Mouse (Mus musculus): ENCODE results near the gene Bcl6b. TPM values are rescaled to one million over a fixed set of nuclear protein-coding genes. Genes with fewer than 3 reads are reported as not detected.

The Bcl6b gene
- polyA plus RNA-seq, 1 experiment from 2014 or later = 4.9 TPM

DNA sequence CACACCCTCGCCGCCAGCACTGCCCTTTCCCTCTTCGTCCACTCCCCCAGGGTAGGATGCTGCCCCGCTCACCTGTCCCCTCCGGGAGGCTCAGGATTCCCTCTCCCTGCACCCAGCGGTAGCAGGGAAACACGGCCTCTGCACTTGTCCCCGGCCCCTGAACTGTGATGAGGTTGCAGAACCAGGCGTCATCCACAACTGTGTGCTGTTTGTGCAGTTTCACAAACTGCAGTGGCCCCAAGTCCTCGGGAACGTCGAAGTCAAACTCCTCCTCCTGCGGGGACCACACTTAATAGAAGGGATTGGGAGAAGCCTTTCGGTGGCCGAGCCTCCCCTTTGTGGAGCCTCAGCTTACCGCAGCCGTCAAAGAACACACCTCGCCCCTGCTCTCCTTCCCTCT, 24.7 kb upstream of the Bcl6b start:
- H3K9me3 ChIP-seq (ENCODE audit: control insufficient read depth, low read length) = no peaks in the 10 kb centered on the region
- 5% methylated on average over 18 of the region's 18 CpGs for WGBS
- ATAC-seq (replicated peaks; ENCODE audit: low FRiP score) = no peak

DNA sequence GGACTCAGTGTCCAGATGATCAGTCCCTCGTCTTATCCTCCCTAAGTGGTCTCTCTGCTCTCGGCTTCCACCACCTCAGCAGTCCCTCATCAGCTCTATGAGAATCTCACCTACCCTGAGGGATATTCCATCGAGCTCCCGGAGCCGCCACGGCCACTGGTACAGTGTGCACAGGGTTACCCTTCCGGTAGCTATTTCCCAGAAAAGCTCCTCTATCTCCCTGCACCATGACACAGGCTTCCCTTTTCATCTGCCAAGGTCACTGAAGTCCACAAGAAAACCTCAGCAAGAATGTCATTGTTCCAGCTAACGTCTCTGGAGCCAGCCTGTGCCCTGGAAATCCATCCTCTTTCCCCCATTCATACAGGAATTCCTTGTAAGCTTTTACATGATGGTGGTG, 22.3 kb upstream of the Bcl6b start:
- Histone ChIP-seq H3K4me2 (ENCODE audit: low read depth, low read length, severe bottlenecking) (no peak overlapping the region), H3K4me3 (ENCODE audit: low read depth, low read length) (no peak overlapping the region), H3K27me3 (ENCODE audit: control insufficient read depth, insufficient read depth, low read length) (peaks cover 30% of the 10 kb centered on the region), H3K9ac (ENCODE audit: low read length) (no peak overlapping the region), H3K27ac (ENCODE audit: low read depth, low read length) (no peak overlapping the region), H3K36me3 (ENCODE audit: control insufficient read depth, insufficient read depth, low read length) (no peaks in the 10 kb centered on the region), H3K4me1 (replicated peaks; ENCODE audit: control insufficient read depth, insufficient read depth, low read length) (no peaks in the 10 kb centered on the region; the same call in 1 of the 2 replicates), H3K9me3 (ENCODE audit: control insufficient read depth, low read length) (no peaks in the 10 kb centered on the region)
- ATAC-seq (replicated peaks; ENCODE audit: low FRiP score) = no peak
- DNase-seq (ENCODE audit: low spot score) = no peak
- WGBS = 76% methylated on average over 8 of the region's 8 CpGs

More for the DNA sequence above, 24.7 kb upstream of the Bcl6b start:
- Histone ChIP-seq H3K9ac (ENCODE audit: low read length) (peak overlapping the region; percentile 30; the same call in 1 of the 2 replicates), H3K4me2 (ENCODE audit: low read depth, low read length, severe bottlenecking) (peak overlapping the region; percentile 37), H3K36me3 (ENCODE audit: control insufficient read depth, insufficient read depth, low read length) (no peaks in the 10 kb centered on the region), H3K27ac (ENCODE audit: low read depth, low read length) (no peak overlapping the region), H3K27me3 (ENCODE audit: control insufficient read depth, insufficient read depth, low read length) (peaks cover 30% of the 10 kb centered on the region), H3K4me1 (replicated peaks; ENCODE audit: control insufficient read depth, insufficient read depth, low read length) (no peaks in the 10 kb centered on the region; the same call in 1 of the 2 replicates), H3K4me3 (ENCODE audit: low read depth, low read length) (peak overlapping the region; percentile 22; the same call in 1 of the 2 replicates)
- no peak for DNase-seq (ENCODE audit: low spot score)

DNA sequence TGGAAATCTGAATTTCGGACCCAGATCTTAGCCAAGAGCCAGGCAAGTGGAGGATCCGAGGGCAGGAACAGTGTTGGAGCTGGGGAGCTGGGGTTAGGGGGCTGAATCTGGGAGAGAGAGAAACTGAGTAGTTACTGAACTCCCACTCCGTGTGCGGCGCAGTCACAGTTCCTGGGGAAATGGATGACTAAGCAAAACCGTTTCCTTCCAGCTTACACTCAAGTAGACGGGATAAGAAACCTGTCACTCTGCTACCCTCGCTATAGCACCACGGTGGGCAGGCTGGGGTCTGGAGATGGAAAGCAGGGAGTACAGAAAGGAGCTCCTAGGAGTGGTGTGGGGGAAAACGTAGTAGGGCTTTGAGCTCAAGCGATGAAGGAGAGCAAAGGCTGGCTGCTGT, 20.6 kb upstream of the Bcl6b start:
- Histone ChIP-seq H3K27me3 (ENCODE audit: control insufficient read depth, insufficient read depth, low read length) (peaks cover 27% of the 10 kb centered on the region), H3K36me3 (ENCODE audit: control insufficient read depth, insufficient read depth, low read length) (no peaks in the 10 kb centered on the region), H3K4me2 (ENCODE audit: low read depth, low read length, severe bottlenecking) (no peak overlapping the region), H3K27ac (ENCODE audit: low read depth, low read length) (no peak overlapping the region), H3K9ac (ENCODE audit: low read length) (no peak overlapping the region), H3K9me3 (ENCODE audit: control insufficient read depth, low read length) (no peaks in the 10 kb centered on the region), H3K4me1 (replicated peaks; ENCODE audit: control insufficient read depth, insufficient read depth, low read length) (no peaks in the 10 kb centered on the region; the same call in 1 of the 2 replicates), H3K4me3 (ENCODE audit: low read depth, low read length) (no peak overlapping the region)
- DNase-seq (ENCODE audit: low spot score) = no peak
- ATAC-seq (replicated peaks; ENCODE audit: low FRiP score) = no peak
- 74% methylated on average over 11 of the region's 11 CpGs for WGBS

DNA sequence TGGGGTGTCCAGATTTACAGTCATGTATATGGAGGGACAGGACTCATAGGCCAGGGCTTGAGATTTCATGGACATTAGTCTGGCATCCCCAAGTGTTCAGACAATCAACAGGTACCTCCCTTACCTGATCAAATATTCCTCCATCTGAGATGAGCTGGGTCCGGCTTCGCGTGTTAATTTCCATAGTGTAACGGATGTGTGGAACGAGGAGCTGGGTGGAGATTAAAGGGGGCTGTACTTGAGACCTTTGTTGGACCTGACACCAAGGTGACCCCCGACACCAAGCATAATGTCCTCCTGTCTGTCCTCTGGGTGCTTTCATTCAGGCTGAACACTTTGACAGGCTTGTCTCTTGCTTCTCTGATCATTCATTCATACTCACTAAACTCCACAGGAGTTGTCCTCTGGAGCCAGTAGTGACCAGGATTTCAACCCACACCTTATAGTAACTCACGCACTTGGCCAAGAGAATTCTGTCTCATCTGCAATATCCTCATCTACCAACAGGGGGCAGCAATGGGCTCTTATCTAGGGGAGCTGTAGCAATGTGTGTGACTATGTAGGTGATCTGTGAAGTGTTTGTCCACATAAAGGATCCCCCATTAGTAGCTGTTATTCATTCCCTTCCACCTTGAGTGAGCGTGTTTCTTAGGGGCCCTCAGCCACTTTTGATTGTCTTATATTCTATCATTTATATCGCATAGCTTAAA, 17.7 kb upstream of the Bcl6b start:
- WGBS = 50% methylated on average over 9 of the region's 9 CpGs
- H3K4me2 ChIP-seq (ENCODE audit: low read depth, low read length, severe bottlenecking) = no peak overlapping the region
- ATAC-seq (replicated peaks; ENCODE audit: low FRiP score) (no peak), DNase-seq (ENCODE audit: low spot score) (peak; percentile 75)
- no peaks in the 10 kb centered on the region for H3K4me1 ChIP-seq (replicated peaks; ENCODE audit: control insufficient read depth, insufficient read depth, low read length)
- H3K9ac ChIP-seq (ENCODE audit: low read length) = no peak overlapping the region
- H3K36me3 ChIP-seq (ENCODE audit: control insufficient read depth, insufficient read depth, low read length) = no peaks in the 10 kb centered on the region
- H3K27ac ChIP-seq (ENCODE audit: low read depth, low read length) = no peak overlapping the region
- 0 out of 2 replicates have a peak, but pooled peaks cover 2% of the 10 kb centered on the region for H3K27me3 ChIP-seq (ENCODE audit: control insufficient read depth, insufficient read depth, low read length)
- no peak overlapping the region for H3K4me3 ChIP-seq (ENCODE audit: low read depth, low read length)
- no peaks in the 10 kb centered on the region for H3K9me3 ChIP-seq (ENCODE audit: control insufficient read depth, low read length)

DNA sequence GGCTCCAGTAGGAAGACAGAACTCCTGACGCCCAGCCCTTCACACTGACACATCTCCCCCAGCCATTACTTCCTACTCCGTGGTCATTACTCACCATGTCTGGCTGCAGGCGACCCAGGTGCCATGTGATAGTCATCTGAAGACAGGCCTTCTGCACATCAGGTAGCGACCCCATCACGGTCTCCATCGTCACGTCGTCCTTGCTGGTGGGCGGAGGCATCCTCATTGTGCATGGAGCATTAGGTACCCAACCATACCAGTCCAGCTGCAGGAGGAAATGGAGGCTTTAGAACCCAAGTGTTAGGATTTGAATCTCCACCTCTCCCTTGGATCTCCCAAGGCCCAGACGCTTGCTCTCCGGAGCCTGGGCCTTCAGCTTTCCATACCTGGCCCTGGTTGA, 13.0 kb upstream of the Bcl6b start:
- DNase-seq (ENCODE audit: low spot score) (no peak), ATAC-seq (replicated peaks; ENCODE audit: low FRiP score) (no peak)
- Histone ChIP-seq H3K9ac (ENCODE audit: low read length) (no peak overlapping the region), H3K36me3 (ENCODE audit: control insufficient read depth, insufficient read depth, low read length) (no peaks in the 10 kb centered on the region), H3K9me3 (ENCODE audit: control insufficient read depth, low read length) (no peaks in the 10 kb centered on the region), H3K27ac (ENCODE audit: low read depth, low read length) (no peak overlapping the region), H3K4me2 (ENCODE audit: low read depth, low read length, severe bottlenecking) (no peak overlapping the region), H3K27me3 (ENCODE audit: control insufficient read depth, insufficient read depth, low read length) (no peaks in the 10 kb centered on the region), H3K4me3 (ENCODE audit: low read depth, low read length) (no peak overlapping the region), H3K4me1 (replicated peaks; ENCODE audit: control insufficient read depth, insufficient read depth, low read length) (peaks cover 11% of the 10 kb centered on the region)
- 72% methylated on average over 11 of the region's 11 CpGs for WGBS

DNA sequence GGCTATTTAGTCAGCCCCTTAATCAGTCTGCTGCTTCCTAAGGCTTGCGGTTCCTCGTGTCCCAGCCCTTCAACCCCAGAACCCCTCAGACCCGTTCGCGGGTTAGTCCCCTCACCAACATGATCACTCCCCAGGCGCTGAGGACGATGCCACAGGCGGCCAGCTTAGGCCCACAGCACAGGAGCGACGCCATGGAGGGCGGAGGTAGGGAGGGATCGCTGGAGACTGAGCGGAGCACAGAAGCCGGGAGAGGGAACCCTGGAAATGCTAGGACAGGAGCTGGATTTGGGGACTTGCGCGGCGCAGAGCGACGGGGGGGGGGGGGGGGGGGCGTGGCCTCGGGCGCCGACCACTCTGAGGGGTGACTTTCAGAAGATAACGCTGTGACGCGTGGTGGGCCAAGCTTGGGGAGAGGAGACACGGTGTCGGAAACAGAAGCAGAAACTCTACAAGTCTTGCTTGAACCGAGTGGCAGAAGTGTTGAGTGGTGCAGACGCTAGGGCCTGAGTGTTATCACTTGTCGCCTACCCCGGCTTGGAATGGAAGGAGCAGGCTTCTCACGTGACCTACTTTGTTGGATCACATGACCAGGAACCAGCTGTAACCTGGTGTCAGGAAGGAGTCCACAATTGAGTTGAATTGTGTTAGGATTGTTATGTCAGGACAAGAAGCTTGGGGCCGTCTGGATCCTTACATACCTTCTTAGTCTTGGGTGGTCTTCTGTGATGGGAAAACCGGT, 10.1 kb upstream of the Bcl6b start, which contains the start of the genes Gm21988 and Rnasek:
Gene Gm21988, minus strand, starts transcription at position 290 of the 739 bp plus-strand sequence.
Gene Rnasek, minus strand, starts transcription at position 302 of the 739 bp plus-strand sequence.
- WGBS = under 1% methylated on average over 31 of the region's 35 CpGs
- Histone ChIP-seq H3K36me3 (ENCODE audit: control insufficient read depth, insufficient read depth, low read length) (peaks cover 5% of the 10 kb centered on the region; the same call in 1 of the 2 replicates), H3K4me1 (replicated peaks; ENCODE audit: control insufficient read depth, insufficient read depth, low read length) (peaks cover 14% of the 10 kb centered on the region), H3K9ac (ENCODE audit: low read length) (peak within 1 kb of the TSS; percentile 86), H3K9me3 (ENCODE audit: control insufficient read depth, low read length) (no peaks in the 10 kb centered on the region), H3K4me3 (ENCODE audit: low read depth, low read length) (peak within 1 kb of the TSS; percentile 83), H3K27ac (ENCODE audit: low read depth, low read length) (peak within 1 kb of the TSS; percentile 57; the same call in 1 of the 2 replicates), H3K27me3 (ENCODE audit: control insufficient read depth, insufficient read depth, low read length) (no peaks in the 10 kb centered on the region), H3K4me2 (ENCODE audit: low read depth, low read length, severe bottlenecking) (peak within 1 kb of the TSS; percentile 95)
- DNase-seq (ENCODE audit: low spot score) = peak; percentile 88
- peak; percentile 44 for ATAC-seq (replicated peaks; ENCODE audit: low FRiP score)

DNA sequence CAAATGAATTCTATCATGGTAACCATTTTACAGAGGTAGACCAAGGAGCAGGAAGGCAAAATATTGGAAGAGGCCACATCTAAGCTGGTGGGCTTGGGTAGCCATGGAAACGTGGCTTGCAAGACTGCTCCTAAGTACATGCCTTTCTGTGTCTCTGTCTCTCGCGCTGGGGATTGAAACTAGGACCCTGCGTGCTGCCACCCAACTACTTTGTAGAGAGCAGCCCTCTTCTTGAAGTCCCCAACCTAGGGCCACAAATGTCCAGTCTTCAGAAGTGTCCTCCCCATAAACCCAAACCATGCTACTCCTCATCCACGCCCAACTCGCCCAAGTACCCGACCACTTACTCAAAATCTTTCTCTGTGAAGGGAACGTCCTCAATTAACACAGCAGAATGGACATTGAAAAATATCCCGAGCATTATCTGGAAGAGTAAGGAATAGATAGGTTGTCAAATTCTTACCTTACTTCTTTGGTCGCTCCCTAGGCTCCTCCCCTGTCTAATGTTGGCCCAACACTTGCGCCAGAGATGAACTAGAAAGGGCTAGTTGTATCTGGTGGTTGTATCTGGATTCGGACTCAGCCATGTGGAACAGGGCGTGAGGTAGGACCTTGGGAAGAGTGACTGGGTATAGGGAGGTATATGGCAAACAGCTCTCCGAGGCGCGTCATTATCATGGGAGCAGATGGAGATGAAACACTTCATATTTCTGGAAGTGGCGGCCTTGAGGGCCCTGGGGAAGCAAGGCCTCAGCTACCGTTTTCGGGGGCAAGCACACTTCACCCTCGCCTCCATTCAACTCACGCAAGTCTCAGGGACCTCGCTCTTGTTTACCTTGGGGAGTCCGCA, 9.2 kb upstream of the Bcl6b start:
- Histone ChIP-seq H3K27me3 (ENCODE audit: control insufficient read depth, insufficient read depth, low read length) (no peaks in the 10 kb centered on the region), H3K4me2 (ENCODE audit: low read depth, low read length, severe bottlenecking) (peak overlapping the region; percentile 95), H3K9ac (ENCODE audit: low read length) (peak overlapping the region; percentile 86), H3K27ac (ENCODE audit: low read depth, low read length) (peak overlapping the region; percentile 70; the same call in 1 of the 2 replicates), H3K4me1 (replicated peaks; ENCODE audit: control insufficient read depth, insufficient read depth, low read length) (peaks cover 14% of the 10 kb centered on the region), H3K9me3 (ENCODE audit: control insufficient read depth, low read length) (no peaks in the 10 kb centered on the region), H3K36me3 (ENCODE audit: control insufficient read depth, insufficient read depth, low read length) (peaks cover 5% of the 10 kb centered on the region; the same call in 1 of the 2 replicates), H3K4me3 (ENCODE audit: low read depth, low read length) (peak overlapping the region; percentile 83)
- WGBS = 13% methylated on average over 23 of the region's 23 CpGs
- no peak for ATAC-seq (replicated peaks; ENCODE audit: low FRiP score)
- no peak for DNase-seq (ENCODE audit: low spot score)

Data from forebrain, embryonic 11.5 days (tissue).